Mouse (Mus musculus) intestine, embryonic 14.5 days (tissue): ENCODE measurements at regions not wholly inside any gene's neighbourhood (a gene's known extent, or its start where the extent isn't known, plus 50 kb on each side); places are given as distances from the start of the nearest gene placed in this dataset.

Experiments
- ATAC-seq: fragments of 200-750 bp; cut with Nextera tagmentation; replicated peaks from 2 replicates; pipeline ENCODE4 v1.8.0; 2017; ENCODE audit warnings: low read depth, moderate number of reproducible peaks, moderate TSS enrichment, moderate library complexity; ENCODE audit not compliant: low FRiP score, low TSS enrichment
- DNase-seq: peaks from one replicate; pipeline ENCODE4 v3.0.0-alpha.2; 2018; ENCODE audit warnings: low spot score
- H3K27ac ChIP-seq: fragments of 300-500 bp; sonication (generic); 2 replicates; pipeline ENCODE4 v1.5.1; 2014; ENCODE audit warnings: low read depth, mild to moderate bottlenecking, control low read depth
- H3K27me3 ChIP-seq: fragments of 300-500 bp; sonication (generic); replicated peaks from 2 replicates; pipeline ENCODE4 v1.6.1; 2014; ENCODE audit warnings: low read length, control low read depth; ENCODE audit not compliant: control insufficient read depth, insufficient read depth
- H3K36me3 ChIP-seq: fragments of 300-500 bp; sonication (generic); 2 replicates; pipeline ENCODE4 v1.6.1; 2014; ENCODE audit warnings: low read length, control low read depth; ENCODE audit not compliant: control insufficient read depth, insufficient read depth
- H3K4me1 ChIP-seq: fragments of 300-500 bp; sonication (generic); replicated peaks from 2 replicates; pipeline ENCODE4 v1.6.1; 2014; ENCODE audit warnings: low read length, control low read depth, mixed read lengths; ENCODE audit not compliant: control insufficient read depth, insufficient read depth
- H3K4me2 ChIP-seq: fragments of 300-500 bp; sonication (generic); 2 replicates; pipeline ENCODE4 v1.6.1; 2014; ENCODE audit warnings: low read length
- H3K4me3 ChIP-seq: fragments of 300-500 bp; sonication (generic); 2 replicates; pipeline ENCODE4 v1.5.1; 2014; ENCODE audit warnings: low read depth, low read length, control low read depth, mixed read lengths
- H3K9ac ChIP-seq: fragments of 300-500 bp; sonication (generic); 2 replicates; pipeline ENCODE4 v1.6.1; 2014; ENCODE audit warnings: mild to moderate bottlenecking, low read length
- H3K9me3 ChIP-seq: fragments of 300-500 bp; sonication (generic); 2 replicates; pipeline ENCODE4 v1.6.1; 2016; ENCODE audit warnings: low read length, control low read depth; ENCODE audit not compliant: control insufficient read depth
- WGBS: fragments of 180-500 bp; shearing (Covaris S2); extraction: QIAGEN DNeasy Blood & Tissue Kit; methylation state at CpG from one replicate; pipeline ENCODE4 v1.1.7; 2014; 5-methylcytosine and 5-hydroxymethylcytosine counted together

- H3K27ac ChIP-seq = no peak overlapping the region
- DNase-seq (no peak), ATAC-seq (no peak)
- H3K4me2 ChIP-seq = no peak overlapping the region
- no peak overlapping the region for H3K9ac ChIP-seq
- peaks cover 4% of the 10 kb centered on the region; the same call in 1 of the 2 replicates for H3K4me1 ChIP-seq
- 94% methylated on average over 2 of the region's 2 CpGs for WGBS
- no peaks in the 10 kb centered on the region for H3K9me3 ChIP-seq
- H3K4me3 ChIP-seq = no peak overlapping the region
- H3K27me3 ChIP-seq = no peaks in the 10 kb centered on the region
- no peaks in the 10 kb centered on the region for H3K36me3 ChIP-seq
Observed at GRCm38 (mm10) chr10:37501043-37501442, 362.3 kb upstream of the Marcks start.

GRCm38 (mm10) chr10:37495467-37495866 is 356.7 kb upstream of the Marcks start:
- H3K4me3 ChIP-seq = no peak overlapping the region
- H3K4me2 ChIP-seq = no peak overlapping the region
- H3K4me1 ChIP-seq = no peaks in the 10 kb centered on the region
- H3K27ac ChIP-seq = no peak overlapping the region
- ATAC-seq (no peak), DNase-seq (no peak)
- H3K9ac ChIP-seq = no peak overlapping the region
- H3K36me3 ChIP-seq = no peaks in the 10 kb centered on the region
- no peaks in the 10 kb centered on the region for H3K27me3 ChIP-seq
- H3K9me3 ChIP-seq = no peaks in the 10 kb centered on the region
- WGBS = 70% methylated on average over 1 of the region's 1 CpGs

GRCm38 (mm10) chr10:37494552-37495166 is 355.9 kb upstream of the Marcks start:
- no peaks in the 10 kb centered on the region for H3K36me3 ChIP-seq
- DNase-seq (no peak), ATAC-seq (no peak)
- 57% methylated on average over 3 of the region's 3 CpGs for WGBS
- H3K4me2 ChIP-seq = no peak overlapping the region
- H3K4me1 ChIP-seq = no peaks in the 10 kb centered on the region
- no peaks in the 10 kb centered on the region for H3K27me3 ChIP-seq
- H3K27ac ChIP-seq = no peak overlapping the region
- no peak overlapping the region for H3K4me3 ChIP-seq
- no peak overlapping the region for H3K9ac ChIP-seq
- no peaks in the 10 kb centered on the region for H3K9me3 ChIP-seq

GRCm38 (mm10) chr10:37494098-37494497 is 355.4 kb upstream of the Marcks start:
- no peak overlapping the region for H3K4me2 ChIP-seq
- ATAC-seq = no peak
- H3K9me3 ChIP-seq = no peaks in the 10 kb centered on the region
- no peaks in the 10 kb centered on the region for H3K36me3 ChIP-seq
- H3K27ac ChIP-seq = no peak overlapping the region
- H3K27me3 ChIP-seq = no peaks in the 10 kb centered on the region
- 56% methylated on average over 2 of the region's 2 CpGs for WGBS
- H3K4me3 ChIP-seq = no peak overlapping the region
- DNase-seq = no peak
- H3K4me1 ChIP-seq = no peaks in the 10 kb centered on the region
- no peak overlapping the region for H3K9ac ChIP-seq

- Histone ChIP-seq H3K4me2 (no peak overlapping the region), H3K36me3 (no peaks in the 10 kb centered on the region), H3K9me3 (no peaks in the 10 kb centered on the region), H3K27me3 (no peaks in the 10 kb centered on the region), H3K27ac (no peak overlapping the region), H3K4me1 (peaks cover 5% of the 10 kb centered on the region; the same call in 1 of the 2 replicates), H3K4me3 (no peak overlapping the region), H3K9ac (no peak overlapping the region)
- 51% methylated on average over 6 of the region's 6 CpGs for WGBS
- DNase-seq (no peak), ATAC-seq (no peak)
Observed at GRCm38 (mm10) chr10:37484311-37485023, 345.7 kb upstream of the Marcks start.

GRCm38 (mm10) chr10:37483521-37483920 is 344.8 kb upstream of the Marcks start:
- no peak for ATAC-seq
- WGBS = 53% methylated on average over 4 of the region's 4 CpGs
- H3K27ac ChIP-seq = no peak overlapping the region
- H3K36me3 ChIP-seq = no peaks in the 10 kb centered on the region
- no peak overlapping the region for H3K4me3 ChIP-seq
- no peaks in the 10 kb centered on the region for H3K27me3 ChIP-seq
- H3K4me1 ChIP-seq = peaks cover 5% of the 10 kb centered on the region; the same call in 1 of the 2 replicates
- DNase-seq = no peak
- H3K9me3 ChIP-seq = no peaks in the 10 kb centered on the region
- no peak overlapping the region for H3K9ac ChIP-seq
- H3K4me2 ChIP-seq = no peak overlapping the region

- DNase-seq (no peak), ATAC-seq (no peak)
- Histone ChIP-seq H3K27me3 (no peaks in the 10 kb centered on the region), H3K36me3 (no peaks in the 10 kb centered on the region), H3K9ac (no peak overlapping the region), H3K4me1 (peaks cover 5% of the 10 kb centered on the region; the same call in 1 of the 2 replicates), H3K4me3 (no peak overlapping the region), H3K27ac (no peak overlapping the region), H3K4me2 (no peak overlapping the region), H3K9me3 (no peaks in the 10 kb centered on the region)
- WGBS = 76% methylated on average over 1 of the region's 1 CpGs
Observed at GRCm38 (mm10) chr10:37481879-37482278, 343.2 kb upstream of the Marcks start.

- DNase-seq (no peak), ATAC-seq (no peak)
- 59% methylated on average over 1 of the region's 1 CpGs for WGBS
- Histone ChIP-seq H3K9ac (no peak overlapping the region), H3K4me3 (no peak overlapping the region), H3K4me1 (peaks cover 5% of the 10 kb centered on the region; the same call in 1 of the 2 replicates), H3K36me3 (no peaks in the 10 kb centered on the region), H3K9me3 (no peaks in the 10 kb centered on the region), H3K27ac (no peak overlapping the region), H3K4me2 (no peak overlapping the region), H3K27me3 (no peaks in the 10 kb centered on the region)
Observed at GRCm38 (mm10) chr10:37480331-37480730, 341.6 kb upstream of the Marcks start.

- Histone ChIP-seq H3K9me3 (no peaks in the 10 kb centered on the region), H3K27ac (no peak overlapping the region), H3K36me3 (no peaks in the 10 kb centered on the region), H3K4me1 (no peaks in the 10 kb centered on the region), H3K4me3 (no peak overlapping the region), H3K27me3 (no peaks in the 10 kb centered on the region), H3K4me2 (no peak overlapping the region), H3K9ac (no peak overlapping the region)
- no peak for DNase-seq
- ATAC-seq = no peak
- WGBS = 94% methylated on average over 2 of the region's 2 CpGs
Observed at GRCm38 (mm10) chr10:37478108-37478507, 339.4 kb upstream of the Marcks start.
